11 mouse cellular contexts compared by ENCODE assay signal in the genomic region with DNA sequence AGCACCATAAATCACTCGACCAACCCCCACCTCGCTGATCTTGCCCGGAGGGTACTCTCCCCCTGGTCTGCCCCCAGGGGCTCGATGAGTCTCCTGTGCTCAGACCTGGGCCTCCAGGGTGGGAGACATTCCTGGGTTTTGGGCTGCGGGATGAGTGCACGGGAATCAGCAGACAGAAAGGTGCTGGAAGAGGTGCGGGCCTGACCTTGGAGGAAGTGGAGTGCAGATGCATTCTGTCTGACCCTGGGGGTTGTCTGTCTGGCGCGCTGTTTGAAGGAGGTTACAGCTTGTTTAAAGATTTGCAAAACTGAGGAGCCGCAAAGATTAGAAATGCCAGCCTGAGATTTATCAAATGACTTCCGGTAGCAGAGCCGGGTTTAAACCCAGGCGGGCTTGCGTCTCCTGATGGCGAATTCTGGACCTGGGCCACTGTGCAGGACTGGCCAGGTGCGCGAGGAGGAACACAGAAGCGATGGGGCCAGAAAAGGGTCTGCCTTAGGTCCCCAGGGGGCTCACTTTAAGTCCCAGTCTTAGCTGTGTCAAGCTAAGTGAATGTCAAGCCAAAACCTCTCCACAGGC.
DNase-seq lines count a peak whose midpoint lies in the region; ATAC-seq and TF ChIP-seq lines count a peak whose summit lies in the region.
"Had no signal": no experiment of that assay in that cellular context is flagged by ENCODE, and none has a peak within 500 bp of the region (broad histone marks: within the 10 kb centered on the region; RNA-seq: fewer than 3 reads in every experiment).

No protein-coding gene starts in this region.

- H3K9ac ChIP-seq in liver, embryonic 11.5 days (ENCODE audit: low read depth, low read length): no peak overlapping the region

- TF ChIP-seq POLR2A in embryonic fibroblast, embryonic 13.5 days (IDR thresholded peaks at IDR 0.05; ENCODE audit: low read depth, low read length): no peak

- ATAC-seq in CD4-positive, CD25-positive, alpha-beta regulatory T cell, adult 4 months: no peak
- no peak for ATAC-seq in liver, embryonic 11.5 days (replicated peaks; ENCODE audit: low FRiP score)
- ATAC-seq in granulocyte monocyte progenitor cell, adult 5-6 weeks (replicated peaks; ENCODE audit: poor library complexity, severe bottlenecking): no peak

- H3K4me2 ChIP-seq in liver, embryonic 11.5 days: peak overlapping the region; percentile 88

- H3K27ac ChIP-seq in liver, embryonic 11.5 days (ENCODE audit: low read depth, low read length): no peak overlapping the region
- peak overlapping the region; percentile 98 for H3K27ac ChIP-seq in embryonic fibroblast, embryonic 13.5 days (ENCODE audit: insufficient read depth, low read length)
- H3K27ac ChIP-seq in macrophage: peak overlapping the region; percentile 74

- peak overlapping the region; percentile 45 for H3K4me3 ChIP-seq in liver, embryonic 11.5 days (ENCODE audit: low read depth, low read length)
- no peak overlapping the region for H3K4me3 ChIP-seq in embryonic fibroblast, embryonic 13.5 days (ENCODE audit: insufficient read depth, low read length)
- H3K4me3 ChIP-seq in macrophage (ENCODE audit: inconsistent target): peak overlapping the region; percentile 45

- peak; percentile 23 for DNase-seq in CD4-positive, CD25-positive, alpha-beta regulatory T cell, adult 2 months (ENCODE audit: low read depth, low spot score)
- peak; percentile 49 for DNase-seq in liver, embryonic 11.5 days (ENCODE audit: low spot score)
- DNase-seq in liver: no peak
- DNase-seq in thymus, postnatal 14 days: no peak
- DNase-seq: adrenal gland, postnatal 14 days; layer of hippocampus, postnatal 36 days; right cerebral cortex, postnatal 14 days had no signal

- 4% methylated on average over 18 of the region's 18 CpGs for WGBS in liver, embryonic 11.5 days
- WGBS in macrophage (ENCODE audit: missing documents): 15% methylated on average over 18 of the region's 18 CpGs

- no peaks in the 10 kb centered on the region for H3K36me3 ChIP-seq in liver, embryonic 11.5 days (ENCODE audit: control insufficient read depth, insufficient read depth, low read length)
- no peaks in the 10 kb centered on the region for H3K36me3 ChIP-seq in macrophage (ENCODE audit: inconsistent target)

- TF ChIP-seq CTCF in embryonic fibroblast, embryonic 13.5 days (IDR thresholded peaks at IDR 0.05; ENCODE audit: borderline replicate concordance, insufficient read depth, low read length): no peak

- no peaks in the 10 kb centered on the region for H3K79me2 ChIP-seq in macrophage (ENCODE audit: inconsistent target)

- no peaks in the 10 kb centered on the region for H3K9me3 ChIP-seq in liver, embryonic 11.5 days (ENCODE audit: control insufficient read depth, low read length)

- H3K4me1 ChIP-seq in liver, embryonic 11.5 days (replicated peaks; ENCODE audit: control insufficient read depth, insufficient read depth, low read length): peaks cover 9% of the 10 kb centered on the region
- peaks cover 6% of the 10 kb centered on the region; the same call in 1 of the 2 replicates for H3K4me1 ChIP-seq in embryonic fibroblast, embryonic 13.5 days (ENCODE audit: control insufficient read depth, insufficient read depth, low read length)

- H3K27me3 ChIP-seq in liver, embryonic 11.5 days (replicated peaks; ENCODE audit: control insufficient read depth, insufficient read depth, low read length): peaks cover 42% of the 10 kb centered on the region

Comparison
In these comparisons a context has a peak if more than half of its experiments do, and no peak if none do; other contexts are left out.
1. DNase-seq: peak in CD4-positive, CD25-positive, alpha-beta regulatory T cell, adult 2 months (single experiment) and liver, embryonic 11.5 days (single experiment); none in liver (single experiment) and thymus, postnatal 14 days (single experiment).